Mouse (Mus musculus): ENCODE measurements around the gene Pibf1. TPM values are rescaled to one million over a fixed set of nuclear protein-coding genes. Genes with fewer than 3 reads are reported as not detected.

Pibf1 gene
- polyA plus RNA-seq, 1 experiment: 1.4 TPM

GRCm38 (mm10) chr14:99244508-99244907 is 145.3 kb downstream of the Pibf1 start:
- 81% methylated on average over 3 of the region's 3 CpGs for WGBS
- TF ChIP-seq POLR2A (IDR thresholded peaks at IDR 0.05; ENCODE audit: low read depth, low read length) (no peak), CTCF (IDR thresholded peaks at IDR 0.05; ENCODE audit: extremely low read depth, insufficient read depth, insufficient read length, insufficient replicate concordance) (no peak)
- no peaks in the 10 kb centered on the region for H3K4me1 ChIP-seq (ENCODE audit: control insufficient read depth, insufficient read depth, insufficient read length)
- H3K4me3 ChIP-seq (ENCODE audit: extremely low read depth, insufficient read depth, insufficient read length): no peak overlapping the region
- H3K27me3 ChIP-seq (ENCODE audit: control insufficient read depth, insufficient read depth, low read length): no peaks in the 10 kb centered on the region
- H3K27ac ChIP-seq (ENCODE audit: insufficient read depth, low read length): no peak overlapping the region
- H3K36me3 ChIP-seq (ENCODE audit: control insufficient read depth, insufficient read depth, low read length): peaks cover 7% of the 10 kb centered on the region; the same call in 1 of the 2 replicates
- no peak for DNase-seq (ENCODE audit: low read depth in 1 of 2, low spot score in 2 of 2)

GRCm38 (mm10) chr14:99262026-99262425 is 162.8 kb downstream of the Pibf1 start:
- Histone ChIP-seq H3K27me3 (ENCODE audit: control insufficient read depth, insufficient read depth, low read length) (no peaks in the 10 kb centered on the region), H3K4me1 (ENCODE audit: control insufficient read depth, insufficient read depth, insufficient read length) (peaks cover 2% of the 10 kb centered on the region; the same call in 1 of the 2 replicates), H3K27ac (ENCODE audit: insufficient read depth, low read length) (no peak overlapping the region), H3K4me3 (ENCODE audit: extremely low read depth, insufficient read depth, insufficient read length) (no peak overlapping the region), H3K36me3 (ENCODE audit: control insufficient read depth, insufficient read depth, low read length) (no peaks in the 10 kb centered on the region)
- DNase-seq (ENCODE audit: low read depth in 1 of 2, low spot score in 2 of 2): no peak
- TF ChIP-seq POLR2A (IDR thresholded peaks at IDR 0.05; ENCODE audit: low read depth, low read length) (no peak), CTCF (IDR thresholded peaks at IDR 0.05; ENCODE audit: extremely low read depth, insufficient read depth, insufficient read length, insufficient replicate concordance) (no peak)
- WGBS: 98% methylated on average over 12 of the region's 12 CpGs

- no peaks in the 10 kb centered on the region for H3K36me3 ChIP-seq (ENCODE audit: control insufficient read depth, insufficient read depth, low read length)
- 71% methylated on average over 6 of the region's 6 CpGs for WGBS
- DNase-seq (ENCODE audit: low read depth in 1 of 2, low spot score in 2 of 2): no peak
- no peak overlapping the region for H3K27ac ChIP-seq (ENCODE audit: insufficient read depth, low read length)
- H3K4me3 ChIP-seq (ENCODE audit: extremely low read depth, insufficient read depth, insufficient read length): no peak overlapping the region
- no peak for TF ChIP-seq CTCF (IDR thresholded peaks at IDR 0.05; ENCODE audit: extremely low read depth, insufficient read depth, insufficient read length, insufficient replicate concordance)
- H3K4me1 ChIP-seq (ENCODE audit: control insufficient read depth, insufficient read depth, insufficient read length): peaks cover 2% of the 10 kb centered on the region; the same call in 1 of the 2 replicates
- no peaks in the 10 kb centered on the region for H3K27me3 ChIP-seq (ENCODE audit: control insufficient read depth, insufficient read depth, low read length)
Measured at GRCm38 (mm10) chr14:99263816-99264215, 164.6 kb downstream of the Pibf1 start.

GRCm38 (mm10) chr14:99265791-99266190 is 166.6 kb downstream of the Pibf1 start:
- TF ChIP-seq POLR2A (IDR thresholded peaks at IDR 0.05; ENCODE audit: low read depth, low read length) (no peak), CTCF (IDR thresholded peaks at IDR 0.05; ENCODE audit: extremely low read depth, insufficient read depth, insufficient read length, insufficient replicate concordance) (no peak)
- Histone ChIP-seq H3K36me3 (ENCODE audit: control insufficient read depth, insufficient read depth, low read length) (no peaks in the 10 kb centered on the region), H3K27ac (ENCODE audit: insufficient read depth, low read length) (no peak overlapping the region), H3K4me1 (ENCODE audit: control insufficient read depth, insufficient read depth, insufficient read length) (peaks cover 2% of the 10 kb centered on the region; the same call in 1 of the 2 replicates), H3K4me3 (ENCODE audit: extremely low read depth, insufficient read depth, insufficient read length) (no peak overlapping the region), H3K27me3 (ENCODE audit: control insufficient read depth, insufficient read depth, low read length) (no peaks in the 10 kb centered on the region)
- no peak for DNase-seq (ENCODE audit: low read depth in 1 of 2, low spot score in 2 of 2)
- 10% methylated on average over 14 of the region's 14 CpGs for WGBS

- TF ChIP-seq POLR2A (IDR thresholded peaks at IDR 0.05; ENCODE audit: low read depth, low read length): no peak
- no peak for TF ChIP-seq CTCF (IDR thresholded peaks at IDR 0.05; ENCODE audit: extremely low read depth, insufficient read depth, insufficient read length, insufficient replicate concordance)
- Histone ChIP-seq H3K27me3 (ENCODE audit: control insufficient read depth, insufficient read depth, low read length) (no peaks in the 10 kb centered on the region), H3K27ac (ENCODE audit: insufficient read depth, low read length) (no peak overlapping the region), H3K4me3 (ENCODE audit: extremely low read depth, insufficient read depth, insufficient read length) (no peak overlapping the region), H3K36me3 (ENCODE audit: control insufficient read depth, insufficient read depth, low read length) (no peaks in the 10 kb centered on the region), H3K4me1 (ENCODE audit: control insufficient read depth, insufficient read depth, insufficient read length) (peaks cover 2% of the 10 kb centered on the region; the same call in 1 of the 2 replicates)
- 87% methylated on average over 5 of the region's 5 CpGs for WGBS
- DNase-seq (ENCODE audit: low read depth in 1 of 2, low spot score in 2 of 2): no peak
Measured at GRCm38 (mm10) chr14:99266749-99267148, 167.5 kb downstream of the Pibf1 start.

- no peak for TF ChIP-seq CTCF (IDR thresholded peaks at IDR 0.05; ENCODE audit: extremely low read depth, insufficient read depth, insufficient read length, insufficient replicate concordance)
- TF ChIP-seq POLR2A (IDR thresholded peaks at IDR 0.05; ENCODE audit: low read depth, low read length): no peak
- WGBS: 51% methylated on average over 2 of the region's 2 CpGs
- no peaks in the 10 kb centered on the region for H3K4me1 ChIP-seq (ENCODE audit: control insufficient read depth, insufficient read depth, insufficient read length)
- H3K27me3 ChIP-seq (ENCODE audit: control insufficient read depth, insufficient read depth, low read length): no peaks in the 10 kb centered on the region
- DNase-seq (ENCODE audit: low read depth in 1 of 2, low spot score in 2 of 2): no peak
- H3K27ac ChIP-seq (ENCODE audit: insufficient read depth, low read length): no peak overlapping the region
- H3K4me3 ChIP-seq (ENCODE audit: extremely low read depth, insufficient read depth, insufficient read length): no peak overlapping the region
- no peaks in the 10 kb centered on the region for H3K36me3 ChIP-seq (ENCODE audit: control insufficient read depth, insufficient read depth, low read length)
Measured at GRCm38 (mm10) chr14:99274056-99274455, 174.8 kb downstream of the Pibf1 start.

- Histone ChIP-seq H3K4me3 (ENCODE audit: extremely low read depth, insufficient read depth, insufficient read length) (no peak overlapping the region), H3K36me3 (ENCODE audit: control insufficient read depth, insufficient read depth, low read length) (no peaks in the 10 kb centered on the region), H3K27me3 (ENCODE audit: control insufficient read depth, insufficient read depth, low read length) (no peaks in the 10 kb centered on the region), H3K27ac (ENCODE audit: insufficient read depth, low read length) (no peak overlapping the region), H3K4me1 (ENCODE audit: control insufficient read depth, insufficient read depth, insufficient read length) (no peaks in the 10 kb centered on the region)
- DNase-seq (ENCODE audit: low read depth in 1 of 2, low spot score in 2 of 2): no peak
- TF ChIP-seq POLR2A (IDR thresholded peaks at IDR 0.05; ENCODE audit: low read depth, low read length): no peak
- WGBS: 21% methylated on average over 4 of the region's 4 CpGs
Measured at GRCm38 (mm10) chr14:99275827-99276226, 176.6 kb downstream of the Pibf1 start.
